Mouse (Mus musculus): ENCODE results near the gene Bmt2.

DNA sequence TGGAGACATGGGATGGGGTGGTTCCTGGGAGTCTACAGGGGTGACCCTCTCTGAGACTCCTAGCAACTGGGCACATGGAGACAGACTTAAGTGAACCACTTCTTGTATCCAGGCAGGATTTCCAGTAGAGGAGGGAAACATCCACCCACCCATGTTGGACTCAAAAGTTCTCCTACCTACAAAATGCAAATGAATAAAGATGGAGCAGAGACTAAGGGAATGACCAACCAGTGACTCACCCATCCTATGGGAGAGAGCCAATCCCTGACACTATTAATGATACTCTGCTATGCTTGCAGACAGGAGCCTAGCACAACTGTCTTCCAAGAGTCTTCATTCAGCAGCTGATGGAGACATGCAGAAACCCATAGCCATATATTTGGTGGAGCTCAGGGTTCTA, 29.5 kb downstream of the Bmt2 start:
- TF ChIP-seq CTCF (IDR thresholded peaks at IDR 0.05; ENCODE audit: low read depth, low read length), result no peak
- no peak for TF ChIP-seq POLR2A (IDR thresholded peaks at IDR 0.05; ENCODE audit: insufficient read depth, low read length)
